Mouse (Mus musculus) liver, embryonic 14.5 days (tissue): ENCODE measurements at regions not wholly inside any gene's neighbourhood (a gene's known extent, or its start where the extent isn't known, plus 50 kb on each side); places are given as distances from the start of the nearest gene placed in this dataset.

Experiments used
- ATAC-seq: fragments of 200-750 bp; cut with Nextera tagmentation; 2 replicates; pipeline ENCODE4 v1.8.0; 2017; ENCODE audit warnings: moderate number of reproducible peaks, mild to moderate bottlenecking, moderate library complexity; ENCODE audit not compliant: insufficient read depth
- DNase-seq, 3 experiments: peaks; one replicate each; pipeline ENCODE4 v3.0.0-alpha.2; 2012 to 2013; ENCODE audit warnings: low read depth in 3 of 3, low spot score in 3 of 3
- H3K27ac ChIP-seq: fragments of 300-500 bp; sonication (generic); 2 replicates; pipeline ENCODE4 v1.5.1; 2014; ENCODE audit warnings: moderate library complexity, mild to moderate bottlenecking, control low read depth, inconsistent platforms
- H3K27me3 ChIP-seq: fragments of 300-500 bp; sonication (generic); 2 replicates; pipeline ENCODE4 v1.6.1; 2014; ENCODE audit warnings: mild to moderate bottlenecking, low read length, moderate library complexity; ENCODE audit not compliant: control insufficient read depth, insufficient read depth
- H3K36me3 ChIP-seq: fragments of 300-500 bp; sonication (generic); replicated peaks from 2 replicates; pipeline ENCODE4 v1.6.1; 2014; ENCODE audit warnings: low read depth; ENCODE audit not compliant: control insufficient read depth, insufficient read depth
- H3K4me1 ChIP-seq, 2 experiments: fragments of 200-500 bp in 1 of 2; fragments of 300-500 bp in 1 of 2; sonication (generic) in 1 of 2; replicated peaks; 2 replicates each; pipeline ENCODE4 v1.6.1; 2012 to 2014; ENCODE audit warnings: antibody characterized with exemption in 1 of 2, inconsistent platforms in 1 of 2, low read length in 1 of 2; ENCODE audit not compliant: control insufficient read depth in 2 of 2, insufficient read depth in 2 of 2
- H3K4me2 ChIP-seq: fragments of 300-500 bp; sonication (generic); 2 replicates; pipeline ENCODE4 v1.6.1; 2014; ENCODE audit warnings: low read depth, mild to moderate bottlenecking, control low read depth, moderate library complexity
- H3K4me3 ChIP-seq, 2 experiments: fragments of 200-500 bp in 1 of 2; fragments of 300-500 bp in 1 of 2; sonication (generic) in 1 of 2; 2 replicates each; pipeline ENCODE4 v1.5.1; 2012 to 2014; ENCODE audit warnings: low read depth in 2 of 2, low read length in 2 of 2, mild to moderate bottlenecking in 2 of 2, control low read depth in 1 of 2, inconsistent platforms in 1 of 2, moderate library complexity in 1 of 2; ENCODE audit not compliant: insufficient read depth in 1 of 2
- H3K9ac ChIP-seq: fragments of 300-500 bp; sonication (generic); replicated peaks from 2 replicates; pipeline ENCODE4 v1.6.1; 2014; ENCODE audit warnings: mild to moderate bottlenecking, control low read depth, moderate library complexity
- H3K9me3 ChIP-seq: fragments of 300-500 bp; sonication (generic); 2 replicates; pipeline ENCODE4 v1.6.1; 2016; ENCODE audit warnings: low read length, mixed read lengths; ENCODE audit not compliant: control insufficient read depth
- CTCF ChIP-seq: IDR thresholded peaks from 2 replicates; pipeline ENCODE4 v1.5.1; 2016; ENCODE audit warnings: antibody characterized with exemption, low read depth, control low read depth
- EP300 ChIP-seq: IDR thresholded peaks from 2 replicates; pipeline ENCODE4 v1.6.1; 2016; ENCODE audit warnings: antibody characterized with exemption, low read depth
- WGBS: fragments of 180-500 bp; shearing (Covaris S2); extraction: QIAGEN DNeasy Blood & Tissue Kit; methylation state at CpG from one replicate; pipeline ENCODE4 v1.1.7; 2014; ENCODE audit not compliant: insufficient replicate concordance; 5-methylcytosine and 5-hydroxymethylcytosine counted together

GRCm38 (mm10) chr11:52567945-52568687 lies 171.9 kb downstream of the 9530068E07Rik start:
- no peak overlapping the region for H3K4me3 ChIP-seq
- ATAC-seq (no peak), DNase-seq (no peak)
- H3K27ac ChIP-seq, result no peak overlapping the region
- H3K36me3 ChIP-seq, result no peaks in the 10 kb centered on the region
- no peak overlapping the region for H3K4me2 ChIP-seq
- H3K9ac ChIP-seq, result no peak overlapping the region
- no peak for TF ChIP-seq CTCF
- H3K9me3 ChIP-seq, result no peaks in the 10 kb centered on the region
- H3K4me1 ChIP-seq, result no peaks in the 10 kb centered on the region
- no peaks in the 10 kb centered on the region for H3K27me3 ChIP-seq
- WGBS, result 72% methylated on average over 13 of the region's 13 CpGs

DNA sequence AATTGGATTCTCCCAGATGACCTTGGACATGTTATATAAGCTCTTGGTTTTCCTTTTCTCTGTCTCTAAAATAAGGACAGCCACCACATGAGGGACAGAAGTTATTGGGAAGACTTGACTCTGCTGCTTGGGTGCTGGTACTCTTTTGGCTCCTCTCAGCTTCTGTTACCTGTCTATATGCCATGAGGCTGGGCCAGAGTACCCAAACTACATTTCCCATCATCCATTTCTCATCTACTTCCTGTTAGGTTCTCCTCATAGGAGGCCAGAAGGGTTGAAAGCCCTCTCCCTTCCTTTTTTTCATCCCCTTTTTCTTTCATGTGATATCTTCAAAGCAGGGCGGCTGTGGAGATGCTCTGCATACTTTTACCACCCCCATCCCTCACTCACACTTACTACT lies 172.6 kb downstream of the 9530068E07Rik start:
- no peak for TF ChIP-seq CTCF
- no peak for TF ChIP-seq EP300
- H3K4me2 ChIP-seq, result no peak overlapping the region
- H3K4me3 ChIP-seq, result no peak overlapping the region
- H3K27me3 ChIP-seq, result no peaks in the 10 kb centered on the region
- WGBS, result 48% methylated on average over 1 of the region's 1 CpGs
- H3K36me3 ChIP-seq, result no peaks in the 10 kb centered on the region
- no peak for DNase-seq
- no peaks in the 10 kb centered on the region for H3K4me1 ChIP-seq
- H3K9me3 ChIP-seq, result no peaks in the 10 kb centered on the region
- H3K9ac ChIP-seq, result no peak overlapping the region
- H3K27ac ChIP-seq, result no peak overlapping the region
- no peak for ATAC-seq

DNA sequence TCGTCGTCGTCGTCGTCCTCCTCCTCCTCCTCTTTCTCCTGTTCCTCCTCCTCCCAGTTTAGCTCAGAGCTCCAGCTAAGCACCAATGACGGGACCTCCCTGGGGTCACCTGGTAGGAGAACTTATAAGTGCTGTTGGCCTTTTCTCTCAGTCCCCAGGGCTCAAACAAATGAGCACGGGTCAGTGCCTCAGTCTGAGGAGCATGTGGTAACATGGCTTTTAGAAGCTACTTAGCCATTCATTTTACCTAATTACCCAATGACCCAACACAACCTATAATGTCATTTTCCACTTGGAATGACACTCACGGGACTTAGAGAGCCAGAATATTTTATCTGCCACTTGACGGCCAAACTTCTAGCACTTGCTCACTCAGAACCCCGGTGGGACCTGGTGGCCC lies 173.5 kb downstream of the 9530068E07Rik start:
- H3K27ac ChIP-seq, result no peak overlapping the region

GRCm38 (mm10) chr11:52578471-52578870 lies 182.2 kb downstream of the 9530068E07Rik start:
- TF ChIP-seq EP300 (no peak), CTCF (no peak)
- no peaks in the 10 kb centered on the region for H3K9me3 ChIP-seq
- H3K4me2 ChIP-seq, result no peak overlapping the region
- ATAC-seq (no peak), DNase-seq (no peak)
- WGBS, result 37% methylated on average over 9 of the region's 9 CpGs
- H3K36me3 ChIP-seq, result no peaks in the 10 kb centered on the region
- no peak overlapping the region for H3K9ac ChIP-seq
- no peaks in the 10 kb centered on the region for H3K4me1 ChIP-seq
- no peak overlapping the region for H3K4me3 ChIP-seq
- no peak overlapping the region for H3K27ac ChIP-seq
- H3K27me3 ChIP-seq, result no peaks in the 10 kb centered on the region

More for the DNA sequence above, 173.5 kb downstream of the 9530068E07Rik start:
- no peak overlapping the region for H3K4me3 ChIP-seq
- DNase-seq, result no peak
- H3K27me3 ChIP-seq, result no peaks in the 10 kb centered on the region
- TF ChIP-seq CTCF, result no peak
- TF ChIP-seq EP300, result no peak
- no peaks in the 10 kb centered on the region for H3K4me1 ChIP-seq
- H3K4me2 ChIP-seq, result no peak overlapping the region
- no peaks in the 10 kb centered on the region for H3K36me3 ChIP-seq
- no peaks in the 10 kb centered on the region for H3K9me3 ChIP-seq
- ATAC-seq, result no peak
- 58% methylated on average over 10 of the region's 10 CpGs for WGBS
- H3K9ac ChIP-seq, result no peak overlapping the region

- Histone ChIP-seq H3K4me1 (no peaks in the 10 kb centered on the region), H3K27ac (no peak overlapping the region), H3K36me3 (no peaks in the 10 kb centered on the region), H3K4me2 (no peak overlapping the region), H3K4me3 (no peak overlapping the region), H3K9ac (no peak overlapping the region), H3K27me3 (no peaks in the 10 kb centered on the region), H3K9me3 (no peaks in the 10 kb centered on the region)
- WGBS, result 64% methylated on average over 13 of the region's 13 CpGs
- DNase-seq (no peak), ATAC-seq (no peak)
- TF ChIP-seq EP300 (no peak), CTCF (no peak)
Measured at GRCm38 (mm10) chr11:52579764-52580377, 183.6 kb downstream of the 9530068E07Rik start.
